Mouse (Mus musculus) heart, postnatal 14 days (tissue): Measurements from ENCODE around the gene Tnn. TPM values are rescaled to one million over a fixed set of nuclear protein-coding genes. Genes with fewer than 3 reads are reported as not detected.
A peak's percentile ranks its signal among the peaks of the same experiment; 100 is the strongest.

ENCODE experiments used
- DNase-seq, 2 experiments: peaks; one replicate each; pipeline ENCODE4 v3.0.0; 2021 to 2022
- intact Hi-C: fragments of 180-260 bp; cut with DNase I; formaldehyde crosslinking; loops from one replicate; pipeline ENCODE4 v1.15.1; 2025
- long read RNA-seq, 2 experiments: library from polyadenylated mRNA; stranded (forward); transcript quantifications; one replicate each; pipeline ENCODE4 v2.0.0; 2021
- total RNA-seq, 2 experiments: library from RNA; stranded (reverse); gene quantifications; 2 replicates each; pipeline ENCODE4 v1.2.3; 2021

Gene Tnn
- under 1 TPM; 0.05 to 0.07 TPM for total RNA-seq
- long read RNA-seq, experiment 1 = 0 reads
- long read RNA-seq, experiment 2 = 0 reads

DNA sequence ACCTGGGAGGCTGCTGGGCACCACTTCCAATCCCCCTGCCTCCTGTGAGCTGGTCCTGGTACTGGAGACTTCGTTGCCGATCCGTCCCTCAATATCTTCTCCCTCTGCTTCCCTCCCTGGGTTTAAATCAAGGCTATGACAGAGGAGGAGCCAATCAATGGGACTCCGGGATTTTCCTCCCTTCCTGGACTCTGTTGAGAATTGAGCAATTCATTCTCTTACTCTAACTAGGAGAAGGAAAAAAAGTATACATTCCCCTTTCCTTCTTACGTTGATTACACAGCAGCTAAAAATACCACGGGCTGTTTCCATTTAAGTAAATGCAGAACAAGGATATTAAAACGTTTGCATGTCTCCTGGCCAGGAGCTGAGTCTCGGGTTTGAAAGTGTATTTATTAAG is at the start of gene Tnn:
Gene Tnn (minus strand): TSS at position 101 of the 400 bp plus-strand sequence.
- intact Hi-C loops = loop anchor here (10.0 kb wide), 1 partner anchor 1181 kb away; no protein-coding TSS in a partner anchor
- DNase-seq = no peak

GRCm38 (mm10) chr1:160195337-160195663 is 41.9 kb upstream of the Tnn start:
- intact Hi-C loops = loop anchor here (1.0 kb wide), 1 partner anchor 17 kb away; the partner anchor contains the start of gene Cacybp
- no peak for DNase-seq

DNA sequence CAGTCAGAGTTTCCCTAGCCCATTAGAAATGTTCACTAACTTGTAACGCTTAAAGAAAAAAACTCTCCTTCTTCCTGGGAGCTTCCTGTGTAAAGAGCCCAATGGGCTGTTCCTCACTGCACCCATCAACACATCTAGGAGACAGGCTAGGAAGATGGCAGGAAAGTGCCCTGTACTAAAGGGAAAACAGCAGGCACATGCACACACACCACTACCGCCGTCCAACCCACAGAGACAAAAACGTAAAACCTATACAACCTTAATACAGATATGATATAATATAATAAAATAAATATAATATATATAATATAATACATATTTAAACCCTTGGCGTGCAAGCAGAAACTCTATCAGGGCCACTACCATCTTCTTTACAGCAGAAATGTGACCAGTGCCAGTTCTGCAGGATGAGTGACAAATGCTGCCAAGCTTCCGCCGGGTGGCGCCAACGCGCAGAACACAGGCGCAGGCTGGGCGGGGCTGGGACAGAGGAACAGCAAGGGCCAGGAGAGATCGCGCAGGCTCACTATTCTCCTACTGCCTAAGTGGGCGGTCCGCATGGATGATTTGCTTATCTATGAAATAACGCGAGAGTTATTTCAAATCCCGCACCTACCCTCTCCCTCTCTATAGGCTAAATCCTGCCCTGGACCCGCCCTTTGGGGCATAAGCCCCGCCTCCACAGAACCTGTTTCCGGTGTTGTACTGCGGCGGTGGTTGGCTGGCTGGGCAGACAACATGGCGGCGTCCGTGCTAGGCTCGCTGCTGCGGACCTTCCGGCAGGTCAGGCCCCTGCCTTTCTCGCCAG is 41.4 kb upstream of the Tnn start, which contains the start of gene Mrps14:
Gene Mrps14 (plus strand): TSS at position 687 of the 808 bp plus-strand sequence.
- DNase-seq = peak; percentile 97 to 98
- intact Hi-C loops = loop anchor here (1.0 kb wide), 1 partner anchor 18 kb away; the partner anchor contains the start of gene Cacybp

DNA sequence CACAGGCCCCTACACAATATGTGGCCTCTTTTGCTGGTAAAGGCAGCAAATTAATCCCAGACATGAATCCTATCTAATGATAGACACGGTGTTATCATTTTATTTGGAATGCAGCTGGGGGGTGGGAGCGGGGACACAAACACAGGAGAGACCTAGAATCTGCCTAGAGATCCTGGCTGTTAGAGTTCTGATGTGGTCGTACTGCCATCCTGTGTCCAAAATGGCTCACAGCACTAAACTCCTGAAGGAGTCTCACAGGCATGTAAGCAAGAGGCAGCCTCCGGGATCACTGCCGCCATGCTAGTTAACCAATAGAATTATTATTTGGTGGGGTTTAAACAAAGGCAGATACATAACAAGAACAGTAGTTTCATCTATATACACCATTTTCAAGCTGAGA is 31.1 kb upstream of the Tnn start:
- intact Hi-C loops = loop anchor here (10.0 kb wide), 2 partner anchors 270 to 790 kb away; no protein-coding TSS in a partner anchor
- DNase-seq = peak; percentile 6 to 23

DNA sequence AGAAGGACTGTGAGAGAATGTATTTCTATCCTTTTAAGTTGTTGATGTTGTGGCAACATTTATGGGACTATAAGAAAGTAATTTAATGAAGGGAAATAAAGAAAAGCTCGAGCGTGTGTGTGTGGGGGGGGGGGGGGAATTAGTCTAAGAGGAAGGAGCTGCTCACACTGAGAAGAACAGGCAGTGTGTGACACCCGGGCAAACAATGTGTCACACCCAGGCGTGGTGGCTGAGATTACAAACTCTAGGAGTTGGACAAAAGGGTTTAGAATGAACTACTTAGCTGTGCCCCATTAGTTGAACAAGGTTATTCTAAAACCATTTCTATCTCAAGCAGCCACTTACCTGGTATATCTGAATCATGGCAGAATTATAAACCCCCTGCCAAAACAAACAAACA is 27.8 kb upstream of the Tnn start:
- intact Hi-C loops = loop anchor here (10.0 kb wide), 2 partner anchors 266 to 786 kb away; no protein-coding TSS in a partner anchor
- no peak for DNase-seq

- no peak for DNase-seq
- intact Hi-C loops = no loop called here
Observed at GRCm38 (mm10) chr1:160176903-160177302, 23.5 kb upstream of the Tnn start.

DNA sequence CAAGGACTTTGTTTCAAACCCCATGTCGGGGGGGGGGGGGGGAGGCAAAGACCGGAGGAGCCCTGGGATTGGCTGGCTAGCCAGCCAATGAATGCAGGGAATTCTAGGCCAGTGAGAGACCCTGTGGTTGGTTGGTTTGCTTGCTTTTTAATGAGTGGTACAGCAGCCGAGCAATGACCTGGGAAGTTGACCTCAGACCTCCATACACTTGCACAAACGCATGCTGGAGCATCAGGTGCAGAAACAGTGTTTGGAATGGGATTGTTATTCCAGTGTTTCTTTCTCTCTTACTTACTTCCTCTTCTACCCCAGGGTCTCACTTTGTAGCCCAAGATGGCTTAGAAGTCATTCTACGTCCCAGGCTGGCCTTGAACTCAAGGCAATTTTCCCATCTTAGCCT is 13.2 kb upstream of the Tnn start:
- no peak for DNase-seq
- intact Hi-C loops = no loop called here

- intact Hi-C loops = loop anchor here (10.0 kb wide), 1 partner anchor 1177 kb away; no protein-coding TSS in a partner anchor
- DNase-seq = no peak
Observed at GRCm38 (mm10) chr1:160158190-160158589, 4.8 kb upstream of the Tnn start.

GRCm38 (mm10) chr1:160150726-160151125 is 2.7 kb downstream of the Tnn start:
- DNase-seq = no peak
- intact Hi-C loops = loop anchor here (10.0 kb wide), 1 partner anchor 1184 kb away; no protein-coding TSS in a partner anchor

DNA sequence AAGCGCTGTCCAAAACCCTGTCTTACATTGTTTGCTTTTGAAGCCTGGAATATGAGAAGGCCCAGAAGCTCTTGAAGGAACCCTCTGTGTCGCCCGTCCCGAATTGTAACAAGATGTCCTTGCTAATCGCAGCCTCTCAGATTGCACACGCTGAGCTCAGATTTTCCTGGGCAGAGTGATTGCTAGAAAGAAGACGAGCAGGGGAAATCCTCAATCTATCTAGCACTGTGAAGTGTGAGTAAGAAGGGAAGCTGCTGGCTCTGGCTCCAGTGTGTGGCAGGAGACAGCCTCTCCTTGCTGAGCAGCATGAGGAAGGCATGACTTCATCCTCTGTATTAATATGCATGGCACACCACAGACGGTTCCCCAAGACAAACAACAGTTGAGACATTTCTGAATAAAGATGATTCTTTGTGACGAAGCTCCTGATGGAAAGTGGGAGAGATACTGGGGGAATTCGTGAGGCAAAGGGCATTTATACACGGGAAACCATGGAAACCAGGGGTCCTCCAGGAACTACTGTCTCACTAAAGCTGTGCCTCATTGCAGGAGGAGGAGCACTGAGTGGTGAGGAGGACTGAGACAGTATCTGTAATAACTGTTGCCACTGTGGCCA is 4.0 kb downstream of the Tnn start:
- intact Hi-C loops = no loop called here

GRCm38 (mm10) chr1:160147274-160147673 is 6.1 kb downstream of the Tnn start:
- no peak for DNase-seq
- intact Hi-C loops = no loop called here

More for the DNA sequence above, 4.0 kb downstream of the Tnn start:
- no peak for DNase-seq

- DNase-seq = no peak
- intact Hi-C loops = no loop called here
Observed at GRCm38 (mm10) chr1:160145606-160146005, 7.8 kb downstream of the Tnn start.

GRCm38 (mm10) chr1:160144343-160144742 is 9.0 kb downstream of the Tnn start:
- intact Hi-C loops = no loop called here
- no peak for DNase-seq

DNA sequence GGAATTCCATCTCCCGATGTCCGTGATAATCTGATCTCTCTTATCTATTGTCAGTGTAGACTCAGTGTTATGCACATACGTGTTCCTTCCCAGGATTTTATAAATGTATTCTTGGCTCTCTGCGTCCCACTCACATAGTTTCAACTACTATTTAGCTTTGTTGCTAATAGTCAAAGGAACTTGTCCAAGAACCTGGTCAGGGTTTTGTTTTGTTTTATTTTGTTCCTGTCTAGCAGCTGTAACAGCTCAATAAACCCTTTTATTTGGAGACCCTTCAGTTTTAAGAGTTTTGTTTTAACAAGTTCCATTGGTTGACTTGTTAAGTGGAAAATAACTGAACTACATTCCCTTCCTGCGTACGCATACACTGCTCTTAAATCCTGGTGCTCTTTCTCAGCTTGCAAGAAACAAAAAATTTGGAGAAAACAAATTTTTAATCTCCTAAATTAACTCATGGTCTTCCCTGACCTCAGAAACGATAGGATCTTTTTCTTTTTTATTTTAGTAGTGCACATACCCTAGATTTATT is 17.0 kb downstream of the Tnn start:
- DNase-seq = no peak
- intact Hi-C loops = no loop called here

GRCm38 (mm10) chr1:160133464-160134079 is 19.8 kb downstream of the Tnn start:
- intact Hi-C loops = no loop called here
- no peak for DNase-seq

GRCm38 (mm10) chr1:160123957-160124356 is 29.4 kb downstream of the Tnn start:
- intact Hi-C loops = no loop called here
- no peak for DNase-seq

GRCm38 (mm10) chr1:160108604-160109003 is 44.8 kb downstream of the Tnn start:
- intact Hi-C loops = no loop called here
- DNase-seq = no peak

GRCm38 (mm10) chr1:160105426-160105825 is 48.0 kb downstream of the Tnn start:
- intact Hi-C loops = no loop called here
- no peak for DNase-seq

- intact Hi-C loops = no loop called here
- no peak for DNase-seq
Observed at GRCm38 (mm10) chr1:160100996-160101395, 52.4 kb downstream of the Tnn start.

DNA sequence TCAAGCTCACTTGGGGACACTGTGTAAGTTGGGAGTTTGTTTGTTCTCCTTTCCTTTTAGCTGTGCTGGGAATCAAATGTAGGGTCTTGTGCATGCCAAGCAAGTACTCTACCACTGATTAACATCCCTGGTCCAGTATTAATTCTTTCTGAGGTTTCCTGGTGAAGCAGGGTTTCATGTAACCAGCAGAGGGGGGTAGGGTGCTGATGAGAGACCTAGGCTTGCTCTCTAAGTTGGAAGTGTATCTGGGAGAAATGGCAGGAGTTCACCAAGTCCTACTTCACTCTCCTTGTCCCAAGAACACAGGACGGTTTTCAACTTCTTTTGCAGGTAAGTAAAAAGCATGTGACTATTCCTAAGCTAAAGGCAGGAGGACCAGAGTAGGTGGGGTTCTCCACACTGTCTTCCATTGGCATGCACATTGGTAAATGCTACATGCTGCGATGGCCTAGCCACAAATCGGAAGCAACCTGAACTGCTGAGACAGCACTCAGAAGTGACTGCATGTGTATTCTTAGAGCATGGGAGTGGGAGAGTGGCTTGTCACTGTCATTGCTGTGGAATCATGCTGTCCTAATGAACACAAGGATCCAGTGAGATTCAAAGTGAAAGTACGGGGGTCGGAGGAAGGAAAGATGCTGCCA is 53.6 kb downstream of the Tnn start:
- DNase-seq = no peak
- intact Hi-C loops = no loop called here
